8 mouse cellular contexts compared by ENCODE assay signal in genomic region chr11:93884901-93885571, GRCm38 (mm10). TPM values are rescaled to one million over a fixed set of nuclear protein-coding genes. Genes with fewer than 3 reads are reported as not detected.
A peak's percentile ranks its signal among the peaks of the same experiment; 100 is the strongest.
DNase-seq lines count a peak whose midpoint lies in the region; ATAC-seq and TF ChIP-seq lines count a peak whose summit lies in the region.

No protein-coding gene starts in this region.

- no peak for TF ChIP-seq POLR2A in bone marrow, adult 2 months (IDR thresholded peaks at IDR 0.05; ENCODE audit: borderline replicate concordance, control insufficient read depth, low read depth, low read length)

- peak overlapping the region; percentile 92 for H3K9ac ChIP-seq in embryonic facial prominence, embryonic 14.5 days (ENCODE audit: low read depth, low read length)
- peak overlapping the region; percentile 89 for H3K9ac ChIP-seq in heart, embryonic 11.5 days (ENCODE audit: low read depth, low read length)
- H3K9ac ChIP-seq in kidney, postnatal 0 days (ENCODE audit: low read depth, low read length) = peak overlapping the region; percentile 99
- peak overlapping the region; percentile 79 for H3K9ac ChIP-seq in liver, embryonic 14.5 days (replicated peaks)

- peak overlapping the region; percentile 95 for H3K4me3 ChIP-seq in bone marrow, adult 2 months (replicated peaks; ENCODE audit: control insufficient read depth, low read depth, low read length)
- peak overlapping the region; percentile 100 for H3K4me3 ChIP-seq in embryonic facial prominence, embryonic 14.5 days (ENCODE audit: low read depth, low read length)
- peak overlapping the region; percentile 92 for H3K4me3 ChIP-seq in heart, embryonic 11.5 days (ENCODE audit: low read depth, low read length)
- peak overlapping the region; percentile 100 for H3K4me3 ChIP-seq in kidney, postnatal 0 days (replicated peaks; ENCODE audit: low read depth, low read length)
- H3K4me3 ChIP-seq in liver, embryonic 14.5 days (ENCODE audit: insufficient read depth in 1 of 2, low read depth in 2 of 2, low read length in 2 of 2) = peak overlapping the region; percentile 87 to 93

- H3K27me3 ChIP-seq in embryonic facial prominence, embryonic 14.5 days (replicated peaks; ENCODE audit: control insufficient read depth, insufficient read depth, low read length) = no peaks in the 10 kb centered on the region
- H3K27me3 ChIP-seq in heart, embryonic 11.5 days (ENCODE audit: control insufficient read depth, insufficient read depth, low read length) = no peaks in the 10 kb centered on the region
- H3K27me3 ChIP-seq in kidney, postnatal 0 days (ENCODE audit: insufficient read depth, low read length) = no peaks in the 10 kb centered on the region
- no peaks in the 10 kb centered on the region for H3K27me3 ChIP-seq in liver, embryonic 14.5 days (ENCODE audit: control insufficient read depth, insufficient read depth, low read length)

- H3K27ac ChIP-seq in bone marrow, adult 2 months (ENCODE audit: control insufficient read depth, insufficient read depth, low read depth, low read length, poor library complexity) = peak overlapping the region; percentile 98
- H3K27ac ChIP-seq in embryonic facial prominence, embryonic 14.5 days (replicated peaks; ENCODE audit: low read depth, low read length) = peak overlapping the region; percentile 92
- peak overlapping the region; percentile 95 for H3K27ac ChIP-seq in heart, embryonic 11.5 days (ENCODE audit: low read depth, low read length)
- peak overlapping the region; percentile 96 for H3K27ac ChIP-seq in kidney, postnatal 0 days
- H3K27ac ChIP-seq in liver, embryonic 14.5 days = peak overlapping the region; percentile 82

- under 1% methylated on average over 81 of the region's 81 CpGs for WGBS in bone marrow, adult 2 months
- WGBS in embryonic facial prominence, embryonic 14.5 days = 1% methylated on average over 28 of the region's 81 CpGs
- under 1% methylated on average over 70 of the region's 81 CpGs for WGBS in heart, embryonic 11.5 days (ENCODE audit: insufficient replicate concordance)
- WGBS in kidney, postnatal 0 days = under 1% methylated on average over 70 of the region's 81 CpGs
- 1% methylated on average over 76 of the region's 81 CpGs for WGBS in liver, embryonic 14.5 days (ENCODE audit: insufficient replicate concordance)

- peak; percentile 34; the same call in 1 of the 2 replicates for TF ChIP-seq CTCF in bone marrow, adult 2 months (IDR thresholded peaks at IDR 0.05; ENCODE audit: control insufficient read depth, insufficient read depth, low read length)
- peak; percentile 40; the same call in 1 of the 2 replicates for TF ChIP-seq CTCF in kidney, postnatal 0 days (IDR thresholded peaks at IDR 0.05; ENCODE audit: low read depth)
- TF ChIP-seq CTCF in liver, embryonic 14.5 days (IDR thresholded peaks at IDR 0.05; ENCODE audit: low read depth) = peak; percentile 52

- H3K9me3 ChIP-seq in embryonic facial prominence, embryonic 14.5 days (ENCODE audit: control insufficient read depth, low read length) = no peaks in the 10 kb centered on the region
- H3K9me3 ChIP-seq in heart, embryonic 11.5 days (replicated peaks; ENCODE audit: control insufficient read depth, low read length) = no peaks in the 10 kb centered on the region
- no peaks in the 10 kb centered on the region for H3K9me3 ChIP-seq in kidney, postnatal 0 days (replicated peaks; ENCODE audit: low read length)
- H3K9me3 ChIP-seq in liver, embryonic 14.5 days (ENCODE audit: control insufficient read depth, low read length) = no peaks in the 10 kb centered on the region

- ATAC-seq in embryonic facial prominence, embryonic 14.5 days (ENCODE audit: low read depth) = peak; percentile 34
- ATAC-seq in heart, embryonic 11.5 days (replicated peaks; ENCODE audit: insufficient number of reproducible peaks, low FRiP score, low TSS enrichment) = peak; percentile 71
- peak; percentile 38 for ATAC-seq in kidney, postnatal 0 days (replicated peaks; ENCODE audit: low FRiP score, low read depth)
- ATAC-seq in liver, embryonic 14.5 days (ENCODE audit: insufficient read depth) = peak; percentile 80

- DNase-seq in CD8-positive naive resting alpha-beta T cell, adult 2 months (ENCODE audit: low read depth in 2 of 2, low spot score in 2 of 2) = peak; percentile 55 to 66
- DNase-seq in embryonic facial prominence, embryonic 14.5 days (ENCODE audit: low spot score) = peak; percentile 75
- DNase-seq in kidney, postnatal 0 days (ENCODE audit: low spot score) = peak; percentile 61
- DNase-seq in liver, embryonic 14.5 days (ENCODE audit: low read depth in 3 of 3, low spot score in 3 of 3) = peak; percentile 69 to 72 (median 69)
- DNase-seq in natural killer cell, adult 2 months (ENCODE audit: low spot score in 2 of 2) = peak; percentile 64 to 78
- peak; percentile 77 for DNase-seq in testis, postnatal 10 days (ENCODE audit: low spot score)

- H3K4me2 ChIP-seq in embryonic facial prominence, embryonic 14.5 days (ENCODE audit: low read depth, low read length) = peak overlapping the region; percentile 89
- H3K4me2 ChIP-seq in heart, embryonic 11.5 days = peak overlapping the region; percentile 74
- H3K4me2 ChIP-seq in kidney, postnatal 0 days (ENCODE audit: low read length) = peak overlapping the region; percentile 90
- H3K4me2 ChIP-seq in liver, embryonic 14.5 days (ENCODE audit: low read depth) = peak overlapping the region; percentile 98

- no peaks in the 10 kb centered on the region for H3K4me1 ChIP-seq in bone marrow, adult 2 months (ENCODE audit: control insufficient read depth, insufficient read depth, low read length)
- peaks cover 23% of the 10 kb centered on the region for H3K4me1 ChIP-seq in embryonic facial prominence, embryonic 14.5 days (ENCODE audit: control insufficient read depth, insufficient read depth, low read length)
- peaks cover 6% of the 10 kb centered on the region for H3K4me1 ChIP-seq in heart, embryonic 11.5 days (ENCODE audit: control insufficient read depth, insufficient read depth, low read length)
- peaks cover 10% of the 10 kb centered on the region; the same call in 1 of the 2 replicates for H3K4me1 ChIP-seq in kidney, postnatal 0 days (replicated peaks; ENCODE audit: insufficient read depth, low read length)
- peaks cover 10 to 13% of the 10 kb centered on the region in 2 experiments for H3K4me1 ChIP-seq in liver, embryonic 14.5 days (replicated peaks; ENCODE audit: control insufficient read depth in 2 of 2, insufficient read depth in 2 of 2, low read length in 1 of 2)

- no peak for TF ChIP-seq EP300 in liver, embryonic 14.5 days (IDR thresholded peaks at IDR 0.05; ENCODE audit: low read depth)

- H3K36me3 ChIP-seq in embryonic facial prominence, embryonic 14.5 days (ENCODE audit: control insufficient read depth, insufficient read depth, low read length) = peaks cover 30% of the 10 kb centered on the region
- peaks cover 2% of the 10 kb centered on the region for H3K36me3 ChIP-seq in heart, embryonic 11.5 days (ENCODE audit: control insufficient read depth, insufficient read depth, low read length)
- H3K36me3 ChIP-seq in kidney, postnatal 0 days (ENCODE audit: insufficient read depth, low read length) = 0 out of 2 replicates have a peak, but pooled peaks cover 12% of the 10 kb centered on the region
- peaks cover under 1% of the 10 kb centered on the region for H3K36me3 ChIP-seq in liver, embryonic 14.5 days (replicated peaks; ENCODE audit: control insufficient read depth, insufficient read depth, low read depth)

RNA-seq across cellular contexts. Expression of gene Utp18, which starts 0.5 kb away (rescaled TPM):
- 7.9 and 16.7 TPM in 2 replicates for polyA plus RNA-seq in bone marrow, adult 2 months (2011; ENCODE audit: insufficient read depth, insufficient read length, low replicate concordance, missing spikeins)
- polyA plus RNA-seq in embryonic facial prominence, embryonic 14.5 days (2014; fragmentation: Nextera tagmentation; extraction: Ambion mirVana) = 28.0 TPM in 2 replicates
- 23.8 and 25.2 TPM in 2 replicates for polyA plus RNA-seq in heart, embryonic 11.5 days (2014; fragmentation: Nextera tagmentation; extraction: Ambion mirVana)
- polyA plus RNA-seq in kidney, postnatal 0 days (2015; fragmentation: Nextera tagmentation; extraction: Ambion mirVana) = 22.4 and 25.9 TPM in 2 replicates
- 5.6 and 11.0 TPM in 2 replicates for polyA plus RNA-seq in liver, embryonic 14.5 days (2012; rRNA removed)
- polyA plus RNA-seq in liver, embryonic 14.5 days (2014; fragmentation: Nextera tagmentation; extraction: Ambion mirVana) = 16.2 and 18.2 TPM in 2 replicates

RNA-seq across cellular contexts. Expression of gene Mbtd1, which starts 0.6 kb away (rescaled TPM):
- 9.4 and 20.3 TPM in 2 replicates for polyA plus RNA-seq in bone marrow, adult 2 months (2011; ENCODE audit: insufficient read depth, insufficient read length, low replicate concordance, missing spikeins)
- polyA plus RNA-seq in embryonic facial prominence, embryonic 14.5 days (2014; fragmentation: Nextera tagmentation; extraction: Ambion mirVana) = 17.3 and 22.2 TPM in 2 replicates
- 18.2 and 19.7 TPM in 2 replicates for polyA plus RNA-seq in heart, embryonic 11.5 days (2014; fragmentation: Nextera tagmentation; extraction: Ambion mirVana)
- 24.3 and 24.9 TPM in 2 replicates for polyA plus RNA-seq in kidney, postnatal 0 days (2015; fragmentation: Nextera tagmentation; extraction: Ambion mirVana)
- 4.0 and 5.8 TPM in 2 replicates for polyA plus RNA-seq in liver, embryonic 14.5 days (2012; rRNA removed)
- polyA plus RNA-seq in liver, embryonic 14.5 days (2014; fragmentation: Nextera tagmentation; extraction: Ambion mirVana) = 3.7 and 3.9 TPM in 2 replicates

Comparison
In these comparisons a context has a peak if more than half of its experiments do, and no peak if none do; other contexts are left out.
1. Peak in every context shown above with its lines: DNase-seq, ATAC-seq, H3K4me3 ChIP-seq and H3K27ac ChIP-seq.